Mouse (Mus musculus): ENCODE measurements around the gene Snupn. TPM values are rescaled to one million over a fixed set of nuclear protein-coding genes. Genes with fewer than 3 reads are reported as not detected.

Snupn gene
- total RNA-seq (2023): 2.2 and 2.4 TPM in 2 replicates

GRCm38 (mm10) chr9:56950414-56951400 is at the start of gene Snupn:
Snupn (plus strand) TSS chr9:56950878.

GRCm38 (mm10) chr9:56928041-56928811 is 22.5 kb upstream of the Snupn start, which contains the start of gene Snx33:
Snx33 (minus strand) TSS chr9:56928371.

GRCm38 (mm10) chr9:56937223-56938160 is 13.2 kb upstream of the Snupn start, which contains the start of gene Imp3:
Imp3 (plus strand) TSS chr9:56937475.

GRCm38 (mm10) chr9:56994286-56995197 is 43.9 kb downstream of the Snupn start, which contains the start of gene Ptpn9:
Ptpn9 (plus strand) TSS chr9:56994923.

Other genes with a start within 250 kb of the Snupn start
- gene Lingo1, start 154.4 kb upstream of the Snupn start, total RNA-seq (2023): not detected in 2 replicates
- not detected in 2 replicates for gene Odf3l1, start 86.2 kb upstream of the Snupn start, total RNA-seq (2023)
- gene Cspg4, start 85.8 kb upstream of the Snupn start, total RNA-seq (2023): not detected in 2 replicates
- gene Snx33, start 22.5 kb upstream of the Snupn start, total RNA-seq (2023): 1.6 and 2.1 TPM in 2 replicates
- gene Imp3, start 13.4 kb upstream of the Snupn start, total RNA-seq (2023): 24.1 and 25.3 TPM in 2 replicates
- gene Ptpn9, start 44.0 kb downstream of the Snupn start, total RNA-seq (2023): 17.8 and 27.1 TPM in 2 replicates
- 66.1 and 69.5 TPM in 2 replicates for gene Sin3a, start 121.2 kb downstream of the Snupn start, total RNA-seq (2023)
- gene Man2c1, start 179.8 kb downstream of the Snupn start, total RNA-seq (2023): 40.6 and 67.6 TPM in 2 replicates
- gene Neil1, start 197.4 kb downstream of the Snupn start, total RNA-seq (2023): 2.7 and 4.4 TPM in 2 replicates
- gene Commd4, start 207.5 kb downstream of the Snupn start, total RNA-seq (2023): 41.1 and 58.4 TPM in 2 replicates

Data from neutrophil, adult 65 days (primary cell).